Mouse (Mus musculus): ENCODE results near the gene Phpt1.

Gene Phpt1

GRCm38 (mm10) chr2:25577951-25578795, 3.1 kb upstream of the Phpt1 start:
- peak; percentile 35 for DNase-seq (ENCODE audit: low read depth, low spot score)
- Histone ChIP-seq H3K36me3 (ENCODE audit: control insufficient read depth, insufficient read depth, low read length, poor library complexity, severe bottlenecking) (no peaks in the 10 kb centered on the region; the same call in 1 of the 2 replicates), H3K27me3 (ENCODE audit: control insufficient read depth, insufficient read depth, low read length, poor library complexity, severe bottlenecking) (no peaks in the 10 kb centered on the region)

GRCm38 (mm10) chr2:25576965-25577891, 2.2 kb upstream of the Phpt1 start:
- no peaks in the 10 kb centered on the region for H3K36me3 ChIP-seq (ENCODE audit: control insufficient read depth, insufficient read depth, low read length, poor library complexity, severe bottlenecking)
- peak; percentile 46 for DNase-seq (ENCODE audit: low read depth, low spot score)
- no peaks in the 10 kb centered on the region for H3K27me3 ChIP-seq (ENCODE audit: control insufficient read depth, insufficient read depth, low read length, poor library complexity, severe bottlenecking)

GRCm38 (mm10) chr2:25576028-25576850, 1.2 kb upstream of the Phpt1 start:
- Histone ChIP-seq H3K36me3 (ENCODE audit: control insufficient read depth, insufficient read depth, low read length, poor library complexity, severe bottlenecking) (no peaks in the 10 kb centered on the region), H3K27me3 (ENCODE audit: control insufficient read depth, insufficient read depth, low read length, poor library complexity, severe bottlenecking) (no peaks in the 10 kb centered on the region)
- DNase-seq (ENCODE audit: low read depth, low spot score), result no peak

- Histone ChIP-seq H3K27me3 (ENCODE audit: control insufficient read depth, insufficient read depth, low read length, poor library complexity, severe bottlenecking) (no peaks in the 10 kb centered on the region), H3K36me3 (ENCODE audit: control insufficient read depth, insufficient read depth, low read length, poor library complexity, severe bottlenecking) (no peaks in the 10 kb centered on the region)
- DNase-seq (ENCODE audit: low read depth, low spot score), result peak; percentile 46
Observed at GRCm38 (mm10) chr2:25575432-25576027, 506 bp upstream of the Phpt1 start.

- no peak for DNase-seq (ENCODE audit: low read depth, low spot score)
- H3K27me3 ChIP-seq (ENCODE audit: control insufficient read depth, insufficient read depth, low read length, poor library complexity, severe bottlenecking), result no peaks in the 10 kb centered on the region
- H3K36me3 ChIP-seq (ENCODE audit: control insufficient read depth, insufficient read depth, low read length, poor library complexity, severe bottlenecking), result no peaks in the 10 kb centered on the region
Observed at GRCm38 (mm10) chr2:25574136-25574535, 888 bp downstream of the Phpt1 start.

GRCm38 (mm10) chr2:25573068-25573467, 2.0 kb downstream of the Phpt1 start:
- H3K36me3 ChIP-seq (ENCODE audit: control insufficient read depth, insufficient read depth, low read length, poor library complexity, severe bottlenecking), result no peaks in the 10 kb centered on the region
- H3K27me3 ChIP-seq (ENCODE audit: control insufficient read depth, insufficient read depth, low read length, poor library complexity, severe bottlenecking), result no peaks in the 10 kb centered on the region
- DNase-seq (ENCODE audit: low read depth, low spot score), result no peak

DNA sequence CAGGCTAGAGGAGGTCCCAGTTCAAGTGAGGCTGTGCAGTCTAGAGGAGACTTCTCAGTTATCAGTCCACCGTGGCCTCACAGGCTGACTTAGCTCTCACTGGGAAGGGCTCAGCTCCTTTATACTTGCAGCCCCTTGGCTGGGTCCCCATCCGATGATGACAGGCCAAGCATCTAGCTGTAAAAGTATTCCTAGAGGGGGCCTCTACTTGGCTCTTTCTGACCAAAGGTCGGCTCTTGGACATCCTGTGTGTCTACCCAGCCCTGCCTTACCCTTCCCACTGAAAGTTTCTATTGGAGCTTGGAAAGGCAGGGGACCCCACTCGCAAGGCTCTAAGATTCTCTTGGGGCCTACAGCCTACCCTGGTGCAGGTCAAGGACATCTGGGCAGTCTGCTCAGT, 3.8 kb downstream of the Phpt1 start:
- no peak for DNase-seq (ENCODE audit: low read depth, low spot score)
- H3K27me3 ChIP-seq (ENCODE audit: control insufficient read depth, insufficient read depth, low read length, poor library complexity, severe bottlenecking), result no peaks in the 10 kb centered on the region
- no peaks in the 10 kb centered on the region for H3K36me3 ChIP-seq (ENCODE audit: control insufficient read depth, insufficient read depth, low read length, poor library complexity, severe bottlenecking)

DNA sequence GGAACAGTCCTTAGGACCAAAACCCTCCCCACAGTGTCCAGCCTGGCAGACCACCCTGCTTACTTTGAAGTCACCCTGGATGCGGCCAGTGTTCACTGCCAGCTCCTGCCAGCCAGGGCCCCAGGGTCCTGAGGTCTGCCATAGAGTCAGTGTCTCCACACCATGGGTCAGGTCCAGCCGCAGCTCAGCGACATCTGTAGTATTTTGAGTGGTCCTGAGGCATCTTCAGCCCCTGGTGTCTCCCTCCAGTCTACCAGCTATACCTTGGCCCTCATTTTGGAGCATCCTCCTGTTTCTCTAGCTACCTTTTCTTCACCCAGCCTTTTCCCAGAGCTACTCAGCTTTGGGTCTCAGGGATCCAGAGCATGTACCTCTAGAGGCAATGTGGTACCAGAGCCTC, 5.7 kb downstream of the Phpt1 start:
- no peak for DNase-seq (ENCODE audit: low read depth, low spot score)
- no peaks in the 10 kb centered on the region for H3K27me3 ChIP-seq (ENCODE audit: control insufficient read depth, insufficient read depth, low read length, poor library complexity, severe bottlenecking)

DNA sequence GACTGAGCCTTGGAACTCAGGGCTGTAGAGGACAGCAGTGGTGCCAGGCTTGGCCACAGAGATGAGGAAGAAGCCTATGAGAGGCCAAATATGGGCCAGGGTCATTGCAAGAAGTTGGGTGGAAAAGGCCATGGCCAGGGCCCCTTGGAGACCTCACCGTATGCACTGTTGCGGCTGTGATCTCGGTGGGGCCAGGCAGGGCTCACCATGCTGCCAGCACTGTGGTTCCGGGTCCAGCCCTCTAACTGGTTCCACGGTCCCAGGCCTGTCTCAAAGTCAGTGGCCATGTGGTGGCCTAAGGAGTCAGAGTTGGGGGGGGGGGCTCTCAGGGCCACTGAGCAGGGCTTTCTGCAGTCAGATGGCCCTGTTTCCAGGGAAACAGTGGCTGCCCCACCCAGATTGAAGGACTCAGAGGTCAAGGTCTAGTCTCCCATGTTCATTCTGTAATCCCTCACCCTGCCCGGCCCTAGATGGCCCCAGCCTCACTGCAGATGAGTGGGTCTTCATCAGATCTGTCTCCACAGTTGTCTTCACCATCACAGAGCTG, 6.5 kb downstream of the Phpt1 start:
- DNase-seq (ENCODE audit: low read depth, low spot score), result no peak
- H3K36me3 ChIP-seq (ENCODE audit: control insufficient read depth, insufficient read depth, low read length, poor library complexity, severe bottlenecking), result no peaks in the 10 kb centered on the region
- H3K27me3 ChIP-seq (ENCODE audit: control insufficient read depth, insufficient read depth, low read length, poor library complexity, severe bottlenecking), result no peaks in the 10 kb centered on the region

More for the DNA sequence above, 5.7 kb downstream of the Phpt1 start:
- no peaks in the 10 kb centered on the region for H3K36me3 ChIP-seq (ENCODE audit: control insufficient read depth, insufficient read depth, low read length, poor library complexity, severe bottlenecking)

GRCm38 (mm10) chr2:25566558-25566957, 8.5 kb downstream of the Phpt1 start:
- Histone ChIP-seq H3K36me3 (ENCODE audit: control insufficient read depth, insufficient read depth, low read length, poor library complexity, severe bottlenecking) (no peaks in the 10 kb centered on the region; the same call in 1 of the 2 replicates), H3K27me3 (ENCODE audit: control insufficient read depth, insufficient read depth, low read length, poor library complexity, severe bottlenecking) (no peaks in the 10 kb centered on the region)
- no peak for DNase-seq (ENCODE audit: low read depth, low spot score)

DNA sequence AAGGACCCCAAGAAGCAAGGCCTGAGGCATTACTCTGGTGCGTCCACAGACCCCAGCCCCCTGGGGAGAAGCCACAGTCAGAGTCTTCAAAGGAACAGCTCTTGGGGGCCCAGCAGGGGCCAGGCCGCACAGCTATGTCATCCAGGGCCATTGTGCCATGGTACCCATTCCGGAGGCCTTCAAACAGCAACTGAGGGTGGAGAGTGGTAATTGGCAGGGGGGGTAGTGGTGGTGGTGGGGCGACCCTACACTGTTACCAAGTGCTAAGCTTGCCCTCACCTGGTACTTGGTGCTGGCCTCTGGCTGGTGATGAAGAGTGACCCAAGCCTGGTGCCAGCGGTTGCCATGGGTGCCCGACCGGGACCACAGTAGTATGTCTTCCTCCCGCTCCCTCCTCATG, 9.3 kb downstream of the Phpt1 start:
- Histone ChIP-seq H3K27me3 (ENCODE audit: control insufficient read depth, insufficient read depth, low read length, poor library complexity, severe bottlenecking) (no peaks in the 10 kb centered on the region), H3K36me3 (ENCODE audit: control insufficient read depth, insufficient read depth, low read length, poor library complexity, severe bottlenecking) (no peaks in the 10 kb centered on the region; the same call in 1 of the 2 replicates)
- DNase-seq (ENCODE audit: low read depth, low spot score), result no peak

DNA sequence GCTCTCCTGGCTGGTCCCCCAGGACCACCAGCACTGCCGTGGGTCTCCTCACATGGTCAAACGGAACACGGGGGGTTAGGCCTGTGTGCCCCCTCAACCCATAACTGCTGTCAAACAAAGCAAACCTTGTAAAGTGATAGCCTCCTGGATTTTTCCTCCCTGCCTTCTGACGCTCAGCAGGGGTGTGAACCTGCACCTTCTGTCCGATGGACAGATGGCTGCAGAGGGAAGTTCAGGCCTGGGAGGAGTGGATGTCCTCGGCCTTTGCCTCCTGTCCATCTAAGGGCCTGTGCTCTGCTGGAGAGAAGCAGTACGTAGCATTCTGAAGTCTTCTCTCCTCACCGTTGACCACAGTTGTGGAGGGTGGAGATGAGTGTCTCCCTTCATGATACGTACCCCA, 13.1 kb downstream of the Phpt1 start:
- H3K36me3 ChIP-seq (ENCODE audit: control insufficient read depth, insufficient read depth, low read length, poor library complexity, severe bottlenecking), result peaks cover 1% of the 10 kb centered on the region; the same call in 1 of the 2 replicates
- no peak for DNase-seq (ENCODE audit: low read depth, low spot score)
- H3K27me3 ChIP-seq (ENCODE audit: control insufficient read depth, insufficient read depth, low read length, poor library complexity, severe bottlenecking), result no peaks in the 10 kb centered on the region

DNA sequence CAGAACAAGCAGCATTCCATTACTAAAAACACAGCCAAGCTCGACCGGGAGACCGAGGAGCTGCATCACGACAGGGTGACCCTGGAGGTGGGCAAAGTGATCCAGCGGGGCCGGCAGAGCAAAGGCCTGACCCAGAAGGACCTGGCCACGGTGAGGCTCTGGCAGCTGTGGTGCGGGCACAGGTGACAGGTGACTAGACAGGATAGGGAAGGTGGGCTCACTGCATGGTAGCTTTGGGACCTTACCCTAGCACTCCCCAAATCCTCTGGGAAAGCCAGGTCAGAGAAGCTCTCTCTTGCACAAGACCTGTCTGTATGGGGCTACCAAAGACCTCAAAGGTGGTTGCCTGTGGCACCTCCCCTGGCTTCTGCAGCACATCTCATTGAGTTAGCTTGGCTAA, 14.5 kb downstream of the Phpt1 start:
- peaks cover 1% of the 10 kb centered on the region; the same call in 1 of the 2 replicates for H3K36me3 ChIP-seq (ENCODE audit: control insufficient read depth, insufficient read depth, low read length, poor library complexity, severe bottlenecking)
- no peaks in the 10 kb centered on the region for H3K27me3 ChIP-seq (ENCODE audit: control insufficient read depth, insufficient read depth, low read length, poor library complexity, severe bottlenecking)
- DNase-seq (ENCODE audit: low read depth, low spot score), result no peak

DNA sequence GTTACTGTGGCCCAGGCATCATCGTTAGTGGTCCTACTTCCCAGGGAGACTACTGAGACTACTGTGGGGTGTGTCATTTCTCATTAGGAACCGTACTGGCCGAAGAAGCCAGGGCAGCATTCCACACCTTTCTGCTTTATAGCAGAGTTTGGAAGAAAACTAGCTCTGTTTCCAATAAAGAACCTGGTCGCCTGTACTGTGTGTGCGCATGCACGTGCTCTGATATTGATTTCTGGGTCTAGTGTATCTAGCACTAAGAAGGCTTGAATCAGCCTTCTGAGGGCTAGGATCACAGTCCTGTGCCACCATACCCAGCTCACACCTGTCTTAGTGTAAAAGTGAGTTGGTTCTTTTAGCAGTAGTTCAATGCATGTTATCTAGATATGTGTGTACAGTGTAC, 16.2 kb downstream of the Phpt1 start:
- H3K36me3 ChIP-seq (ENCODE audit: control insufficient read depth, insufficient read depth, low read length, poor library complexity, severe bottlenecking), result peaks cover 1% of the 10 kb centered on the region; the same call in 1 of the 2 replicates
- H3K27me3 ChIP-seq (ENCODE audit: control insufficient read depth, insufficient read depth, low read length, poor library complexity, severe bottlenecking), result no peaks in the 10 kb centered on the region
- DNase-seq (ENCODE audit: low read depth, low spot score), result no peak

All from splenic B cell, adult 2 months (primary cell).